Mouse (Mus musculus): Measurements from ENCODE around the gene Ifnar1. TPM values are rescaled to one million over a fixed set of nuclear protein-coding genes. Genes with fewer than 3 reads are reported as not detected.

The Ifnar1 gene
- total RNA-seq, 2 experiments from 2014 or later, result 67.0 to 83.7 TPM

- peak in 1 of 2 experiments; percentile 14 for DNase-seq
These were observed 23.9 kb upstream of the Ifnar1 start for GRCm38 (mm10) chr16:91461066-91461638.

- peak; percentile 31 to 59 for DNase-seq
These were observed 23.3 kb upstream of the Ifnar1 start for GRCm38 (mm10) chr16:91461773-91462181.

DNA sequence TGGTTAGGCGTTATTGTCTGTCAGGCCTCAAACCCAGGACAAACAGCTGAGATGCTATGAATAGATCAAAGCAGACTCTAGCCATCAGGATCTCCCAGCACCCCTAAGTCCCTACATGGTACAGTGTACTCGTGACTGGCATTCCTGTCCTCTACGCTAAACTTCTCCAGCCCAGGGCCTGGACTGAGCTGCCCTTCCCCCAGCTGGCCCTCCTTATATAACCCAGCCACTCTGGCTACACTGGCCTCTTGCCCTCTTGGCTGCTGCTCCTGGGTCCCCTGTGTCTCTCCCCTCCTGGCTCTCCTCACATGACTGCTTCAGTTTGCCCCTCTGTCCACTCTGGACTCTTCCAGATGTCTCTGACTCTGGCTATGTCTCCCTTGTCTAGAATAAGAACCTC is 22.4 kb upstream of the Ifnar1 start:
- peak; percentile 19 to 57 for DNase-seq

GRCm38 (mm10) chr16:91463400-91463799 is 21.6 kb upstream of the Ifnar1 start:
- no peak for DNase-seq

DNA sequence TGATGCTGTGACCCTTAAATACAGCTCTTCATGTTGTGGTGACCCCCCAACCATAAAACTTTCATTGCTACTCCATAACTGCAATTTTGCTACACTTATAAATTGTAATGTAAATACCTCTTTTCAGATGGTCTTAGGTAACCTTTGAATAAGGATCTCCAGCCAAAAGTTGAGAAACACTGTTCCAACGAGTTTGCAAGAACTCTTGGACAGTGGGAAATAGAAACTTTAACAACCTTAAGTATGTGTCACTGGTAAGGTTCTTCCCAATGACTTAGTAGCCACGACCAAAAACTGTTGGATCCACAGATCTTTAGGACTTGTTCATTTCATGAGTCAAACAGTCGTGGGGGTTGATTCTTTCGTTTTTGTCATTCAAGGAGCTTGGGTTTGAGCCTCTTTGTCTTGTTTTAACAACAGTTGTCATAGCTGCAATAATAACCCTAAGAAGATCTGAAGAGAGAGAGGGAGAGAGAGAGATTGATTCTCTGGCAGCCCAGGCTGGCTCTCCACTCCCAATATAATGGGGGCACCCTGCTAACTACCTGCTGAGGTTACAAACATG is 21.1 kb upstream of the Ifnar1 start:
- DNase-seq, result no peak

- peak; percentile 91 to 94 for DNase-seq
These were observed 20.2 kb upstream of the Ifnar1 start for GRCm38 (mm10) chr16:91464594-91465504.

DNA sequence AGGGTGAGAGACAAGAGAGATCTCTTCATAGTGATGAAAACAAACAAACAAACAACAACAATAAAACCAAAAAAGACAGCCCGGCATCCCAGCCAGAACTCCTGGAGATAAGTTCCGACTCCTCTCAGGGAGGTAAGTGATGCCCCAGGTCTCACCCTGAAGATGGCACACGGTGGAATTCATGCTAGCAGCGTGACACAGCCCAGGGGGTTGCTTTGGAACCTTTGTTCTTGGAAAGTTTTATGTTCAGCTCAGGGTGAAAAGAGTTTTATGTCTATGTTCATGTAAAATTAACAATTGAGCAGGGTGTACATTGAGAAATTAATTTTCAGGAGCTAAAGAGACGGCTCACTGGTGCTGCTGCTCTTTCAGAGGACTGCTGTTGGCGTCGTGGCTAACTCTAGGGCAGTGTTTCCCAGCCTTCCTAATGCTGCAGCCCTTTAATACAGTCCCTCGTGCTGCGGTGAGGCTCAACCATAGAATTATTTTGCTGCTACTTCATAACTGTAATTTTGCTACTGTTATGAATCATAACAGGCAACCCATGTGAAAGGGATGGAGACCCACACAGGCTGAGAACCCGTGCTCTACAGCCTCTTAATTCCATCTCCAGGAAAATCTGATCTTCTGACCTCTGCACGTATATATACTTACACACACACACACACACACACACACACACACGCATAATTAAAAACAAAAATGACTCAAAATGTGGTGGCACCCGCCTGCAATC is 19.4 kb upstream of the Ifnar1 start:
- DNase-seq, result no peak

DNA sequence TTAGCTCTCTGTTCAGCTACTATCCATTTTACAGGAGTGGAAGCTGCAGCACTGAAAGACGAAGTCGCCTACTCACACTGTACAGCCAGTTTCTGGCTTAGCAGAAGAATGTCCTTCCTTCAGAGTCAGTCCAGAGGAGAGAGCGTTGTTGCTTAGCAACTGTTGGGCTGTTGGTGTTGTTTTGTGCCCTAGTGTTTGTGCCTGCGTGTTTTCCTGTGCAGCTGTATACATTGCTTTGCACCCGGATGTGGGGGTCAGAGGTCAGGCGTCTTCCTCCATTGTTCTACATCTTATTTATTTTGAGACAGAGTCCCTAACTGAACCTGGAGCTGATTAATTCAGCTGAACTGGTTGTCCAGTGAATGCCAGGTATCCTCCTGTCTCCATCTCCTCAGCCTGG is 18.5 kb upstream of the Ifnar1 start:
- no peak for DNase-seq

DNA sequence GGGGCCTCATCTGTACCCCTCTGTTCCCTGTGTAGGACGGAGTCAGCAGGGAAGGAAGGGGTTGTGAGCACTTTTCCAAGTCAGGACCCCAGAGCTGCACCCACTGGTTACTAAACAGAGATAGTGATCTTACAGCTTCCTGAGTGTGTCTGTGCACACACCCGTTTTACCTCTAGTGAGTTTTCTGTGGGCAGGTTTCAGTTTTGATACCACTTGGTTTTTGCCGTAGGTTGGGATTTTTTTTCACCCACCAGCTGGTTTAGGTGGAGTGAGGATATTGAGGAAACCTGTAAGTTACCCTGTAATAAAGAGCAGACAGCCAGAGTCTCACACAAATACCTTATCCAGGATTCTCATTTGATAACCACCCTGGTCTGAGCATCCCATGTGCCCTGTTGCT is 14.6 kb upstream of the Ifnar1 start:
- DNase-seq, result no peak

DNA sequence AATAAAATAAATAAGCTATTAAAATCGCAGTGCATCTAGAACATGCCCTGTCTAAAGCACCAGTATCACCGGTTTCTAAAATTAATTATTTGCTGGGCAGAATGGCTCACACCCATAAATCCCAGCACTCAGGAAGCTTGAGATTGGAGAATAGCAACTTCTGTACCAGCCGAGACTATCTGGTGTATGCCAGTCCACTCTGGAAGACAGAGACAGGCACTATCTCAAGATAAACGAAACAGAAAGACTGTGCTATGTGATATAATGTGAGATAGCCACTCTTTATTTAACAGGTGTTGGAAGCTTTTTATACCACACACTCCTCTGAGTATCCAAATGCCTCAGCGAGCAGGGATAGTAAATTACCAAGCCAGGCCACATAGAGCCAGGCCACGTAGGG is 13.6 kb upstream of the Ifnar1 start:
- no peak for DNase-seq

DNA sequence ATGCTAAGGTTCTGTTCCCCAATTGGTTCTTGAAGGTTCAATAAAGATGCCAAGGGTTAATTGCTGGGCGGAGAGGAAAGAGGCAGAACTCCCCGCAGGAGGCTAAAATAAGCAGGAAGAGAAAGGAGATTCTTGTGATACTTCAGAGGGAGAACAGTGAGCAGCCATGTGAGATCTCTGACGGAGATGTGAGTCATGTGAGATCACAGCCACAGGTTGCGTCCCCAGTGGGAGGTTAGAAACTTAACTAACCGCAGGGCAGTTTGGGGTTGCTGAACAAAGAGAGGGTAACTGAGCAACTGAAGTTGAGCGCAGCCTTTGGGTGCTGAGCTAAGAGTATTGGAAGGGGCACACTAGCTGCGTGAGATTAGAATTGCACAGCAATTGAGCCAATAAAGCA is 9.3 kb upstream of the Ifnar1 start:
- DNase-seq, result no peak

- DNase-seq, result no peak
These were observed 7.0 kb upstream of the Ifnar1 start for GRCm38 (mm10) chr16:91478067-91478466.

DNA sequence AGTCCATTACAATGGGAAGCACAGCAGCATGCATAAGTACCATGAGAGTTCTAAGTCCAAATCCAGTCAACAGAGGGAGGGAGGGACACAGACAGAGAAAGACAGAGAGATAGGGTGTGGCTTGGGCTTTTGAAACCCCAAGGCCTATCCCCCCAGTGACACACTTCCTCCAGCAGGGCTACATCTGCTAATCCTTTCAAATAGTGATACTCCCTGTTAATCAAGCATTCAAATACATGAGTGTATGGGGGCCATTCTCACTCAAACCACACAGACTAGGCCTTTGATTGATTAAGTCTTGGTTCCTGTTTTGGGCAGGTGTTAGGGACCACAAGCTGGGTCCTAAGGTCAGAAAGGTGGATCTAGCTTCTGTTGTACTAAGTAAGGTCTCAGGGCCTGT is 4.5 kb upstream of the Ifnar1 start:
- no peak for DNase-seq

DNA sequence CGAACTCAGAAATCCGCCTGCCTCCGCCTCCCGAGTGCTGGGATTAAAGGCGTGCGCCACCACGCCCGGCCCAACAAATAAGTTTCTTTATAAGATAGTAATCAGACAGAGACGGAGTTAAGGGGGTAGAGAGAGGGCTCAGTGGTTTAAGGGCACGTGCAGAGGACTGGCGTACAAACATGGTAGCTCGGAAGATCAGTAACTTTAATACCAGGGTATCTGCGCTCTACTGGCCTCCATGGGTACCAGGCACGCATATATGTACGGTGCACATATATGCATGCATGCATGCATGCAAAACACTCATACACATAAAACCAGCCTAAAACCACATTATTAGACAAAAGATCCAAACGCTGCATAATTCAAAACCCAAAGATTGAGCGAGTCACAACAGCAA is 651 bp upstream of the Ifnar1 start:
- no peak for DNase-seq

DNA sequence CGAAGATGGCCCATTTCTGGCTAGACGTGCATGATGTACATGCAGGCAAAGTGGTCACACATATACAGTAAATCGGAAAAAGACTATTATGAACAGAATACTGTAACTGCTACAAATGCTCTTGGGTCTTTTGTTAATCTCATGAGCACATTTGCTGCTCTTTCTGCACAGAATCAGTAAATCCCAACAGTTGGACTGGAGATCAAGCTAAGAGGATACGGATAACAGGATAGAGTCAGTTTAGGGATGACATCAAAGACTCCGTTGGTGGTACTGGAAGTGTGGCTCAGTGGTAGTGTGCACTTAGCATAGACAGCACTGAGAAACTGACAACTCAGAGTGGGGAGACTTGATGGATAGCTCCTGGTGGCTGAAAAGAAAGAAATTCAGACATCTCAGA is 803 bp downstream of the Ifnar1 start:
- no peak for DNase-seq

DNA sequence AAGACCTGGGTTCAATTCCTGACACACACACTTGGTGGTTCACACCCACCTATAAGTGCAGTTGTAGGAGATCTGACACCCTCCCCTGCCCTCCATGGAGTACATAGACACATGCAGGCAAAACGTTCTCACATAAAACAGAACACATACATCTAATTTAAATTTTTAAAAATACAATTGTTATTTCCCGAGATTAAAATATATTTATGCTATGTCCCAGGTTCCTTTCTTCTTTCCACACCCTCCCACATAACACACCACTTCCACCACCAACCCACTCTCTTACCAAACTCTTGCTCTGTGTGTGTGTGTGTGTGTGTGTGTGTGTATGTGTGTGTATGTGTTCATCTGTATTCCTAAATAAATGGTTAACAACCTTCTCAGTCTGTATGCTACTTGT is 3.0 kb downstream of the Ifnar1 start:
- no peak for DNase-seq

DNA sequence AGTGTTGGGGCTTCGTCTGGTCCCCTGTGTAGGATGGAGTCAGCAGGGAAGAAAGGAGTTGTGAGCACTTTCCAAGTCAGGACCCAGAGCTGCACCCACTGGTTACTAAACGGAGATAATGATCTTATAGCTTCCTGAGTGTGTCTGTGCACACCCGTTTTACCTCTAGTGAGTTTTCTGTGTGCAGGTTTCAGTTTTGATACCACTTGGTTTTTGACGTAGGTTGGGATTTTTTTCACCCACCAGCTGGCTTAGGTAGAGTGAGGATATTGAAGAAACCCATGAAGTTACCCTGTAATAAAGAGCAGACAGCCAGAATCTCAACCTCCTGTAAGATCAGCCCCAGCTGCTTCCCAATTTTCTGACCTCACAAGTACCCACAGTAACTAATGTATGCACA is 5.9 kb downstream of the Ifnar1 start:
- no peak for DNase-seq

DNA sequence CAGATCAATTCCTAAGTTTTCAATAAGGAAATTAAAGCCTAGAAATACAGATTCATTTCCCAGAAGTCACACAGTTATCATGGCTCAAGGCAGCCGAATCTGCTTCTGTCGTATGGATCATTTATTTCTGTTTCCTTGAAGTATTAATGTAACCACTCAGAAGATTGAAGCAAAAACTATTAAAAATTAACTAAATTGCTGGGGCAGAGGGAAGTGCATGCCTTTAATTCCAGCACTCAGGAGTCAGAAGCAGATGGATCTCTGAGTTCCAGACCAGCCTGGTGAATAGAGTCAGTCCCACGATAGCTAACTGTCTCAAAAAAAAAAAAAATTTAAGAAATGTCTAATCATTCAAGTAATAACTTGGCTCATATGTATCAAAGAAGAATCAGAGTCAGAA is 6.4 kb downstream of the Ifnar1 start:
- no peak for DNase-seq

- no peak for DNase-seq
These were observed 10.5 kb downstream of the Ifnar1 start for GRCm38 (mm10) chr16:91495501-91495900.

GRCm38 (mm10) chr16:91496206-91496605 is 11.2 kb downstream of the Ifnar1 start:
- DNase-seq, result peak; percentile 23 to 36

- DNase-seq, result no peak
These were observed 11.7 kb downstream of the Ifnar1 start for GRCm38 (mm10) chr16:91496766-91497165.

DNA sequence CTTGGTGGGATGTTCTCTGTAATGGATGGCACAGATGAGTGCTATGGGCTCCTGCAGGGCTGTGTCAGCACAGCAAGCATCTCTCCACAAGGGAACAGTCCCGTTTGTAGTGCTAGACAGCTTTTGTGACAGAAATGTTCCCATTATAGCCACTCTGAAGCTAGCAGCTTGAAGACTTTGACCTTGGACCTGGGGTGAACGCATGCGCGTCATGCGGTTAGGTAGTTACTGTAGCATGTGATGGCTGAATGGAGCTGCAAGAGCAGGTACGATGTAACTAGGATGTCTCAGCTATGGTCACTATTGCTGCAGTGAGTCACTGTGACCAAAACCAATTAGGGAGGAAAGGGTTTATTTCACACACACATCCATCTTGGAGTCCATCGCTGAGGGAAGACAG is 13.0 kb downstream of the Ifnar1 start:
- DNase-seq, result no peak

- no peak for DNase-seq
These were observed 19.7 kb downstream of the Ifnar1 start for GRCm38 (mm10) chr16:91504701-91505100.

All from adrenal gland, postnatal 36 days (tissue).